Mouse (Mus musculus): ENCODE results near the gene Ripk1. TPM values are rescaled to one million over a fixed set of nuclear protein-coding genes. Genes with fewer than 3 reads are reported as not detected.
A peak's percentile ranks its signal among the peaks of the same experiment; 100 is the strongest.

The Ripk1 gene
- polyA plus RNA-seq (2015; fragmentation: Nextera tagmentation; extraction: Ambion mirVana), result 20.3 and 22.7 TPM in 2 replicates

GRCm38 (mm10) chr13:34002058-34003006, at the start of gene Ripk1, which contains the start of gene Serpinb6a:
Ripk1 (plus strand) TSS chr13:34002363.
Serpinb6a (minus strand) TSS chr13:34002794.
- WGBS, result under 1% methylated on average over 90 of the region's 92 CpGs

GRCm38 (mm10) chr13:33952947-33953346, 49.2 kb upstream of the Ripk1 start:
- H3K4me1 ChIP-seq (replicated peaks; ENCODE audit: control insufficient read depth, insufficient read depth, low read length), result no peaks in the 10 kb centered on the region
- H3K9ac ChIP-seq (ENCODE audit: low read length), result no peak overlapping the region
- no peak overlapping the region for H3K27ac ChIP-seq (ENCODE audit: low read length)
- no peaks in the 10 kb centered on the region for H3K36me3 ChIP-seq (ENCODE audit: control insufficient read depth, insufficient read depth, low read length)
- WGBS, result 85% methylated on average over 2 of the region's 2 CpGs
- no peak for ATAC-seq (ENCODE audit: low read depth)
- H3K27me3 ChIP-seq (ENCODE audit: control insufficient read depth, insufficient read depth, low read depth, low read length), result no peaks in the 10 kb centered on the region
- H3K9me3 ChIP-seq (ENCODE audit: control insufficient read depth, low read length), result no peaks in the 10 kb centered on the region
- no peak overlapping the region for H3K4me2 ChIP-seq (ENCODE audit: low read depth, low read length)
- no peak overlapping the region for H3K4me3 ChIP-seq (ENCODE audit: low read length)

More at GRCm38 (mm10) chr13:34002058-34003006, at the start of gene Ripk1, which contains the start of gene Serpinb6a:
- peak within 1 kb of the TSS; percentile 95 for H3K4me3 ChIP-seq (ENCODE audit: low read length)
- H3K9ac ChIP-seq (ENCODE audit: low read length), result peak within 1 kb of the TSS; percentile 83
- H3K4me2 ChIP-seq (ENCODE audit: low read depth, low read length), result peak within 1 kb of the TSS; percentile 83
- H3K27ac ChIP-seq (ENCODE audit: low read length), result peak within 1 kb of the TSS; percentile 85
- no peaks in the 10 kb centered on the region for H3K27me3 ChIP-seq (ENCODE audit: control insufficient read depth, insufficient read depth, low read depth, low read length)
- no peaks in the 10 kb centered on the region for H3K9me3 ChIP-seq (ENCODE audit: control insufficient read depth, low read length)
- H3K36me3 ChIP-seq (ENCODE audit: control insufficient read depth, insufficient read depth, low read length), result no peaks in the 10 kb centered on the region
- peaks cover 3% of the 10 kb centered on the region; the same call in 1 of the 2 replicates for H3K4me1 ChIP-seq (replicated peaks; ENCODE audit: control insufficient read depth, insufficient read depth, low read length)
- ATAC-seq (ENCODE audit: low read depth), result peak; percentile 100

GRCm38 (mm10) chr13:33956571-33957421, 45.4 kb upstream of the Ripk1 start:
- H3K4me3 ChIP-seq (ENCODE audit: low read length), result no peak overlapping the region
- H3K36me3 ChIP-seq (ENCODE audit: control insufficient read depth, insufficient read depth, low read length), result no peaks in the 10 kb centered on the region
- H3K9ac ChIP-seq (ENCODE audit: low read length), result no peak overlapping the region
- H3K27me3 ChIP-seq (ENCODE audit: control insufficient read depth, insufficient read depth, low read depth, low read length), result no peaks in the 10 kb centered on the region
- 32% methylated on average over 6 of the region's 6 CpGs for WGBS
- H3K27ac ChIP-seq (ENCODE audit: low read length), result no peak overlapping the region
- H3K4me1 ChIP-seq (replicated peaks; ENCODE audit: control insufficient read depth, insufficient read depth, low read length), result no peaks in the 10 kb centered on the region
- no peaks in the 10 kb centered on the region for H3K9me3 ChIP-seq (ENCODE audit: control insufficient read depth, low read length)
- no peak overlapping the region for H3K4me2 ChIP-seq (ENCODE audit: low read depth, low read length)
- ATAC-seq (ENCODE audit: low read depth), result peak; percentile 47; the same call in 1 of the 2 replicates

- H3K4me2 ChIP-seq (ENCODE audit: low read depth, low read length), result no peak overlapping the region
- H3K4me1 ChIP-seq (replicated peaks; ENCODE audit: control insufficient read depth, insufficient read depth, low read length), result peaks cover 2% of the 10 kb centered on the region; the same call in 1 of the 2 replicates
- no peaks in the 10 kb centered on the region for H3K9me3 ChIP-seq (ENCODE audit: control insufficient read depth, low read length)
- no peak overlapping the region for H3K4me3 ChIP-seq (ENCODE audit: low read length)
- 89% methylated on average over 2 of the region's 2 CpGs for WGBS
- no peak overlapping the region for H3K27ac ChIP-seq (ENCODE audit: low read length)
- no peaks in the 10 kb centered on the region for H3K36me3 ChIP-seq (ENCODE audit: control insufficient read depth, insufficient read depth, low read length)
- no peak overlapping the region for H3K9ac ChIP-seq (ENCODE audit: low read length)
- no peak for ATAC-seq (ENCODE audit: low read depth)
- H3K27me3 ChIP-seq (ENCODE audit: control insufficient read depth, insufficient read depth, low read depth, low read length), result no peaks in the 10 kb centered on the region
Observed at GRCm38 (mm10) chr13:33959771-33960170, 42.4 kb upstream of the Ripk1 start.

- Histone ChIP-seq H3K27me3 (ENCODE audit: control insufficient read depth, insufficient read depth, low read depth, low read length) (no peaks in the 10 kb centered on the region), H3K9me3 (ENCODE audit: control insufficient read depth, low read length) (no peaks in the 10 kb centered on the region), H3K36me3 (ENCODE audit: control insufficient read depth, insufficient read depth, low read length) (no peaks in the 10 kb centered on the region), H3K9ac (ENCODE audit: low read length) (peak within 1 kb of the TSS; percentile 77), H3K4me1 (replicated peaks; ENCODE audit: control insufficient read depth, insufficient read depth, low read length) (peaks cover 10% of the 10 kb centered on the region), H3K4me2 (ENCODE audit: low read depth, low read length) (peak within 1 kb of the TSS; percentile 64), H3K4me3 (ENCODE audit: low read length) (peak within 1 kb of the TSS; percentile 61), H3K27ac (ENCODE audit: low read length) (peak within 1 kb of the TSS; percentile 98)
- 1% methylated on average over 21 of the region's 22 CpGs for WGBS
- ATAC-seq (ENCODE audit: low read depth), result peak; percentile 90
Observed at GRCm38 (mm10) chr13:33964206-33965046, 37.7 kb upstream of the Ripk1 start, which contains the start of gene Nqo2. Nqo2 (plus strand) TSS chr13:33964687.

GRCm38 (mm10) chr13:33965056-33966024, 36.8 kb upstream of the Ripk1 start:
- H3K27ac ChIP-seq (ENCODE audit: low read length), result peak overlapping the region; percentile 98
- 6% methylated on average over 14 of the region's 14 CpGs for WGBS
- no peaks in the 10 kb centered on the region for H3K36me3 ChIP-seq (ENCODE audit: control insufficient read depth, insufficient read depth, low read length)
- H3K4me2 ChIP-seq (ENCODE audit: low read depth, low read length), result peak overlapping the region; percentile 64
- peak; percentile 89 for ATAC-seq (ENCODE audit: low read depth)
- peaks cover 10% of the 10 kb centered on the region for H3K4me1 ChIP-seq (replicated peaks; ENCODE audit: control insufficient read depth, insufficient read depth, low read length)
- no peaks in the 10 kb centered on the region for H3K27me3 ChIP-seq (ENCODE audit: control insufficient read depth, insufficient read depth, low read depth, low read length)
- H3K4me3 ChIP-seq (ENCODE audit: low read length), result peak overlapping the region; percentile 61
- H3K9ac ChIP-seq (ENCODE audit: low read length), result peak overlapping the region; percentile 77
- no peaks in the 10 kb centered on the region for H3K9me3 ChIP-seq (ENCODE audit: control insufficient read depth, low read length)

- H3K36me3 ChIP-seq (ENCODE audit: control insufficient read depth, insufficient read depth, low read length), result no peaks in the 10 kb centered on the region
- peak overlapping the region; percentile 61 for H3K4me3 ChIP-seq (ENCODE audit: low read length)
- H3K27ac ChIP-seq (ENCODE audit: low read length), result no peak overlapping the region
- 18% methylated on average over 4 of the region's 4 CpGs for WGBS
- peaks cover 10% of the 10 kb centered on the region for H3K4me1 ChIP-seq (replicated peaks; ENCODE audit: control insufficient read depth, insufficient read depth, low read length)
- ATAC-seq (ENCODE audit: low read depth), result no peak
- peak overlapping the region; percentile 64 for H3K4me2 ChIP-seq (ENCODE audit: low read depth, low read length)
- no peaks in the 10 kb centered on the region for H3K27me3 ChIP-seq (ENCODE audit: control insufficient read depth, insufficient read depth, low read depth, low read length)
- H3K9me3 ChIP-seq (ENCODE audit: control insufficient read depth, low read length), result no peaks in the 10 kb centered on the region
- H3K9ac ChIP-seq (ENCODE audit: low read length), result peak overlapping the region; percentile 77; the same call in 1 of the 2 replicates
Observed at GRCm38 (mm10) chr13:33966025-33966412, 36.1 kb upstream of the Ripk1 start.

All from lung, embryonic 16.5 days (tissue).